Mouse (Mus musculus) CH12F3 (cell line): ENCODE measurements around the gene Ccdc36.

ENCODE experiments used
- in situ Hi-C: fragments of 300-500 bp; cut with MboI; formaldehyde crosslinking; loops from 2 replicates; pipeline ENCODE4 v1.14.3; 2020; ENCODE audit warnings: low sequenced_read_pairs

Ccdc36 gene

DNA sequence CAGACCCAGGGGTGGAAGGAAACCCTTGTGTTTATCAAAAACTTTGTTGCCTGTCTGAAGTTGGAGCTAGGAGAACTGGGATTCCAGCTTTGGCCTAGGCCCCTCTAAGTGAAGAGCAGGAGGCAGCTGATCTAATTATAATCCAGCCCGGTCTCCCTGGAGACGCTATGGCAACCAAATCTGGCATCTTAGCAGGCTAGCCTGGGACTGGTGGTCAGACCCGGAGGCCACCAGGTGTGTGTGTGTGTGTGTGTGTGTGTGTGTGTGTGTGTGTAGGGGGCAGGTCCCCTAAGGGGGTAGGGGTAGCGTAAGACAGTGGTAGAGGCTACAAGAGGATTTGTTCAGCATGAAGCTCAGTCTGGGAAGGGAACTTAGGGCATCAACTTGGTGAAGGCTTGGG lies 21.6 kb upstream of the Ccdc36 start:
- in situ Hi-C loops: no loop called here

GRCm38 (mm10) chr9:108445125-108445524 lies 16.8 kb upstream of the Ccdc36 start:
- in situ Hi-C loops: no loop called here

- in situ Hi-C loops: no loop called here
Measured at GRCm38 (mm10) chr9:108441236-108441919, 13.1 kb upstream of the Ccdc36 start.

- in situ Hi-C loops: no loop called here
Measured at GRCm38 (mm10) chr9:108440485-108440884, 12.2 kb upstream of the Ccdc36 start.

- in situ Hi-C loops: no loop called here
Measured at GRCm38 (mm10) chr9:108439176-108439575, 10.9 kb upstream of the Ccdc36 start.

DNA sequence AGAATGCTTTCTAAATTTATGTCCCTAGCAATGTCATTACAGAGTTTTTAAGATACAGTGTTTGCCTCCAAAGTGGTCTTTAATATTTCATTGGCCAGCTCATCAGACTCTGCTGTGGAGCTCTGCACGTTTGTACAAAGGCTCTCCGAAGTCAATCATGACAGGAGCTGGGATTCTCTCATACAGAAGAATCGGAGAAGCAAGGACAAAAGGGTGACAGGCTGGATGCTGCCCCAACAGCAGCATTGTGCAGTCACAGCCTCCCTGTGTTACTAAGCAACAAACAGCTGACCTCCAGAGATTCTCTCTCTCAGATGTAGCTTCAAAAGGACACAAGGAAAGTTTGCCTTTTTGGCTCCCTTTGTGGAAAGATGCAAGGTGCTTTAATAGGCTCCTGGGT lies 7.9 kb upstream of the Ccdc36 start, which contains the start of gene BC048562:
Gene BC048562, plus strand, starts transcription at position 301 of the 400 bp plus-strand sequence.
- in situ Hi-C loops: no loop called here

GRCm38 (mm10) chr9:108431431-108432067 lies 3.3 kb upstream of the Ccdc36 start:
- in situ Hi-C loops: no loop called here

- in situ Hi-C loops: no loop called here
Measured at GRCm38 (mm10) chr9:108412221-108412620, 16.1 kb downstream of the Ccdc36 start.

DNA sequence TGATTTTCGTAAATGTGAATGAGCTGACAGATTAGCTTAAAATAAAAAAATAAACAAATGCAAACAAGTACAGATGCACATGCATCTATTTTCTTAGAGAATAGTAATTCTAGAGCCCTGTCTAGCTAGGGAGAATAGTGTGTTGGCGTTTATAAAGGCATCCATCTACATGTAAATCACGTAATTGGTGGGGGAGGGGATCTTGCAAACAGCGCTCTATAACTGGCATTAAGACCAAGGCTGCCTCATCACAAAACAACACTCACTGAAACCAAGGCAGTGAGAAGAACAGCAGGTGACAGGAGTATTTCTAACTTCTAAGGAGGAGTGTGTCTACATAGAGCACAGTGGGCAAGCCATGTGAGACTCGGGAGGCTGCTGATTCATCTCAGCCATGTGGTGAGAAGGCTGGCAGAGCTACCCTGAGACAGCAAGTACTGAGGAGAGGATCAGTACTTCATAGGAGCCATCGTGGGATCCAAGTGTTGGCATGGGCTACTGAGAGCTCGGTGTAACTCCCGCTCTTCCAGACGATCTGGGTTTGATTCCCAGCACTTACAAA lies 16.8 kb downstream of the Ccdc36 start:
- in situ Hi-C loops: no loop called here

DNA sequence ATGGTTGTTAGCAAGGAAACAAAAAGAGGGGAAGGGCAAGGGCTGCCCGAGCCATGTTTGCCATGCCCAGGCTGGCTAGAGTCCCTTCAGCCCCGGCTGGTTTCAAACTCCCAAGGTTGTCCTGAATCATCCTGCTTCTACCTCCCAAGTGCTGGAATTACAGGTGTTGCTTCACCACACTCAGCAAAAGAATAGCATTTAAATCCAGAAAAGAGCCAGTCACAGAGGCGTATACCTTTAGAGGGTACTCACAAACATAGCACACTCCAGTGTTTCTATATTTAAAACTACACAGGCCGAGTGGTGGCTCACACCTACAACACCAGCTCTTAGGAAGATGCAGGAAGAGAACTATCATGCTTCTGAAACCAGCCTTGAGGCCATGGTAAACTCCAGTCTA lies 18.7 kb downstream of the Ccdc36 start:
- in situ Hi-C loops: no loop called here

- in situ Hi-C loops: no loop called here
Measured at GRCm38 (mm10) chr9:108404451-108404850, 23.8 kb downstream of the Ccdc36 start.

DNA sequence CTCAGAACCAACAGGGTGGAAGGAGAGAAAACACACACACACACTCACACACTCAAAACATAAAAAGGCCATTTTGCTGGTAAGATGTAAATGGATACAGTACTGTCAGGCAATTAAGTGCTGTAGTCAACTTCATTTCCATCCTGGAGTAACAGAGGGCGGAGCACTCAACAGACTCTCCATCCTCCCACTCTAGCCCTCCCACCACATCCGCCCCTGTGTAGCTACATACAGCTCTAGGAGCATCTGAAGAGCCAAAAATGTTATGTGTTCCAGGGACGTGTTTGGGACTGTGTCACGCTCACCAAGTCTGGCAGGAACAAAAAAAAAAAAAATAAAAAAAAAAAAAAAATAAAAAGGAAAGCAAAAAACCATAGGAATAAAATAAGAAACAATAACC lies 25.2 kb downstream of the Ccdc36 start:
- in situ Hi-C loops: no loop called here

DNA sequence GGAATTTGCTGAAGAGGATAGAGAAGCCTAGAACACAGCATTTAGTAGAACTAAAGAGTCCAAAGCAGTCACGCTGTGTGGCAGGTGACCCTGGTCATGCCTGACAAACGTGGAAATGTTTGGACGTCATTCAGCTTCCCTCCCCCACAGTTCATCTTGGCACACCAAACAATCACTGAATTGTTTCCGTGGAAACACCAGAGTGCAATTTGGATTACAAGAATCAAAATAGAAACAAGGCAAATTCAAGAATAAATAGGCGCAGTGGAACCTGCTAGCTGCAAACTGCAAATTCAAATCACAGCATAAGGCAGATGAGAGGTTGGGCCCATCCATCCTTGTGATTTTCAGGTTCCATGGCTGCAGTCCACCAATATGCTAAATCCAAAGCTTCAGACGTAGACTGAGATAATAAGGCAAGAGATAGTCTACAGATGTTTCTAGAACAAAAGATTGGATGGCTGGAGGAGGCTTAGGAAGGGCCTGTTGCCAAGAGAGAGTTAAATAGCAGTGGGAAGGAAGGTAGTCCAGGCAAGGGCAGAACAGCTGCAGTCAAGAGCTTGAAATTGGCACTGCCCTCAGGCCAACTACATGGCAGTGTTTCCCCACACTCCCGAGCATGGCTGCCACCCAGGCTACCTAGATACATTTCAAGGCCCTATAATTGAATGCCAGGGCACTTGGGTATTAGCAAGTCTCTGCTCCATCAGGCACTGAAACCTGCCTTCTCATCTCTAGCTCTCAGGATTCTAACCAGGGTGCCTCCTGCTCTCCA lies 26.9 kb downstream of the Ccdc36 start:
- in situ Hi-C loops: no loop called here

GRCm38 (mm10) chr9:108398324-108398723 lies 30.0 kb downstream of the Ccdc36 start:
- in situ Hi-C loops: no loop called here

- in situ Hi-C loops: no loop called here
Measured at GRCm38 (mm10) chr9:108395427-108395826, 32.9 kb downstream of the Ccdc36 start.

DNA sequence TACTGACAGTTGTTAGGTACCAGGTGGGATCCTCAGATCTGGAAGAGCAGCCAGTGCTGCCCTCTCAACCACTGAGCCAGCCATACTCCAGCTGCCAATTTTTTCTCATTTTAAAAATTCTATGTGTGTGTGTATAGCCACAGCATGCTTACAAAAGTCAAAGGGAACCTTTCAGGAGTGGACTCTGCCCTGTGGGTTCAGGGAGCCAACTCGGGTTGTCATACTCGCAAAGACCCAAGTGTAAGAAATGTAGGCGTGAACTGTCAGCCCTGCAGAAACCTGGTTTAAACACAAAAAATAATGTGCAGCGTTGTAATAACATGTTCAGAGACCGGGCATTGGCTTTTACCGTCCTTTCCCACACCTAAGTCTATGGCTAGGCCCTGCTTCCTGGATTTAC lies 34.1 kb downstream of the Ccdc36 start:
- in situ Hi-C loops: no loop called here

GRCm38 (mm10) chr9:108392676-108393075 lies 35.6 kb downstream of the Ccdc36 start, which contains the start of gene 1700102P08Rik:
Gene 1700102P08Rik, plus strand, starts transcription at chr9:108392805.
- in situ Hi-C loops: no loop called here

- in situ Hi-C loops: no loop called here
Measured at GRCm38 (mm10) chr9:108389220-108389619, 39.1 kb downstream of the Ccdc36 start.

DNA sequence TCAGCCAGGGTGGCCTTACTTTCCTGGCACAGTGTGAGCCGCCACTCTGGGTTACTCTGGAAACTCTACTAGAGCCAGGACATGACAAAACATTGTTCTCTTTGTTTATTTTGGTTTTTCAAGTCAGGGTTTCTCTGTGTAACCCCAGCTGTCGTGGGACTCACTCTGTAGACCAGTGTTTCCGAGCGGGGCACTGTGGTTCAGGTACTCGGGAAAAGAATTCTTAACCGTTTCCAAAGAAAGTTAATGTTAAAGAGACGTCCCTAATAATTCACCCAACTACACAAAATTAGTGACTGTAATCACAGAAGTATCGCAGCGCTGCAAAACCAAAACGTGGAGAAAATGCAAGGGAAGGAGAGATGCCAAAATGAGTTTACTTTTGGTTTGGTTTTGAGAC lies 39.7 kb downstream of the Ccdc36 start:
- in situ Hi-C loops: no loop called here

- in situ Hi-C loops: no loop called here
Measured at GRCm38 (mm10) chr9:108386816-108387215, 41.5 kb downstream of the Ccdc36 start.

DNA sequence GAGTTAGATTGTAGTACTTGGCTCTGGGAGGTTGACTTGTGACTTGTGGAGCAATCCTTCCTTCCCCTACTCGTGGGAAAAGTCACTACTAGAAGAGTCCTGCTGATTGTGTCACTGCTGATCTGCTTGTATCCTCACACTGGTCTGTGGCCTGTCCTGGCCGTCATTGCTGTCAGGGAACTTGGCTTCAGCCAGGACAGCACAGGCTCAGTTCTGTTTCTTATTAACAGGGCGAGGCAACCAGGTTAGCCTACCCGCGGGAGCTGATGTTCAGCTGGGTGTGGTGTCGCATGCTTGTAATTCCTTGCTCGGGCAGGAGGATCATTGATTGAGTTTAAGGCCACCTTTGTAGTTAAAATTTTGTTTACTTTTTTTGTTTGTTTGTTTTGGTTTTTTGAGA lies 43.3 kb downstream of the Ccdc36 start:
- in situ Hi-C loops: no loop called here
